Mouse (Mus musculus) megakaryocyte, embryonic 14.5 days (primary cell): ENCODE data around the gene Zfp628. TPM values are rescaled to one million over a fixed set of nuclear protein-coding genes. Genes with fewer than 3 reads are reported as not detected.

Source experiments
- H3K27me3 ChIP-seq: replicated peaks from 2 replicates; pipeline ENCODE3; 2012; ENCODE audit warnings: inconsistent platforms
- H3K36me3 ChIP-seq: replicated peaks from 2 replicates; pipeline ENCODE3; 2012; ENCODE audit warnings: low read length, inconsistent platforms, mixed read lengths
- H3K4me1 ChIP-seq: 2 replicates; pipeline ENCODE4 v1.6.1; 2012; ENCODE audit warnings: inconsistent platforms
- H3K4me3 ChIP-seq: replicated peaks from 2 replicates; pipeline ENCODE3; 2012; ENCODE audit warnings: moderate library complexity, mild to moderate bottlenecking, inconsistent platforms
- H3K9me3 ChIP-seq: 2 replicates; pipeline ENCODE4 v1.6.1; 2012; ENCODE audit warnings: inconsistent platforms
- FLI1 ChIP-seq: IDR thresholded peaks from 2 replicates; pipeline ENCODE4 v1.6.1; 2012; ENCODE audit warnings: low read length, inconsistent platforms, mixed read lengths
- GATA1 ChIP-seq: IDR thresholded peaks from 3 replicates; pipeline ENCODE4 v1.6.1; 2012; ENCODE audit warnings: mixed read lengths, low read length, inconsistent platforms, borderline replicate concordance
- polyA plus RNA-seq: library from polyadenylated mRNA; stranded (reverse); fragments of >175 nt; gene quantifications from 2 replicates; pipeline ENCODE4 v1.2.3, GENCODE M21; 2012; ENCODE audit warnings: low replicate concordance; ENCODE audit not compliant: insufficient read depth

The Zfp628 gene
- polyA plus RNA-seq, 1 experiment = 33.6 TPM

DNA sequence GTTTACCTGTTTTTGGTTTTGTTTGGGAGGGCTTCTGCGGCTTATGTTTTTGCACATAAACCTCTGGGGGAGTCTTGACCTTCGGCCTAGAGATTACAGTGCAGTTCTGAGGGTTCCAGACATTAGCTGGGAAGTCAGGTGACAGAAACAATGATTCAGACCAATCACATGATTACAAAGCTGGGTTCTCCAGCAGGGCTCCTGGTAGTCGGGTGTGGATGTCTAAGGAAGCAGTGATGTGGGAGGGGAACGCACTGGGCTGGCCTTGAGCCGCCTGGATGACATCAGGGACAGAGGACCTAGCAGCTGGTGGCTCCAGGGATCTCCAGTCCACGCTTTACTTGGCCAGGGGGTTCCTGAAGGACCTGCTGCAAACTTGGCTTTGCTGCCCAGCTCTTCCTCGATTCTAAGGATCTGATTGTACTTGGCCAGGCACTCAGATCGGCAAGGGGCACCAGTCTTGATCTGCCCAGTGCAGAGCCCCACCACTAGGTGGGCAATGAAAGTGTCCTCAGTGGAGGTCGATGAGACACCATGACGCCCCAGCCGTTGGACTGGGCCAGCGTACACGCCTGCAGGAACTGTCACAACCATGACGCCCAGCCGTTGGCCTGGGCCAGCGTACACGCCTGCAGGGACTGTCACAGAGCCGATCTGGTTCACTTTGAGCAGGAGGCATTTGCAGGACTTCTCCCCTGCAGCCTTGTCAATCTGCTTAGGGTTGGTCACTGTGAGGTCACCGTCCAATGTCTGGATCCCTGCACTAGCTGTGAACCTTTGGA, 35.7 kb downstream of the Zfp628 start:
- no peak overlapping the region for H3K4me3 ChIP-seq
- H3K27me3 ChIP-seq = peaks cover 56% of the 10 kb centered on the region
- H3K9me3 ChIP-seq = peaks cover 9% of the 10 kb centered on the region; the same call in 1 of the 2 replicates
- H3K36me3 ChIP-seq = no peaks in the 10 kb centered on the region
- H3K4me1 ChIP-seq = peaks cover 20% of the 10 kb centered on the region
- TF ChIP-seq FLI1 (no peak), GATA1 (no peak)

DNA sequence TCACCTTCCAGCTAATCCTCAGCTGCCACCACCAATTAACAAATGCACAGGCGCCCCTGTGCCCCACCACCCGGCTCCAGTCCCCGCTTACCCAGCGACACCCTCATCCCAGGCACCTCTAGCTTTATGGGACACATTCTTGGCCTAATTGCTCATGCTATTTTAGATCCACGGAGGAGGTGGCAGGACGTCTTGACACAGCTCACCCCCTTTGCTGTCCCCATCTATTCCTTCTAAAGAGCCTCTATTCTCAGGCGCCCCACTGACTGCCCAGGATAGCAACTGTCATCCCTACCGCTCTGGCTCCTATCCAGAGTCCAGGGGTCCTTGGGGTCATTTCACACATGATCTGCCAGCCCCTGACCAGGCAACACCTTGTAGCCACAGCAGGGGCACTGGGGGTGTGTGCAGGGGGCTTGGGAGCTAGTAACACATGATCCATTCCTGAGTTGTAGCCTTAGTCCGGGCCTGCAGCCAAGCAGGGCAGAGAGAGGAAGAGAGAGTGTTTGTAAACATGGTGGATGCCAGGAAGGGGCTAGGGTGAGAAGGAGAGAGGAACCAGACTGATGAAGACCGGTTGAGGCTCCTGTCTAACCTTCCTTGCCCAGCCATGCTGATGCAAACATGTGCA, 38.9 kb downstream of the Zfp628 start:
- Histone ChIP-seq H3K9me3 (peaks cover 9% of the 10 kb centered on the region; the same call in 1 of the 2 replicates), H3K4me3 (no peak overlapping the region), H3K36me3 (no peaks in the 10 kb centered on the region), H3K4me1 (peaks cover 26% of the 10 kb centered on the region), H3K27me3 (peaks cover 39% of the 10 kb centered on the region)
- TF ChIP-seq GATA1 (no peak), FLI1 (no peak)

DNA sequence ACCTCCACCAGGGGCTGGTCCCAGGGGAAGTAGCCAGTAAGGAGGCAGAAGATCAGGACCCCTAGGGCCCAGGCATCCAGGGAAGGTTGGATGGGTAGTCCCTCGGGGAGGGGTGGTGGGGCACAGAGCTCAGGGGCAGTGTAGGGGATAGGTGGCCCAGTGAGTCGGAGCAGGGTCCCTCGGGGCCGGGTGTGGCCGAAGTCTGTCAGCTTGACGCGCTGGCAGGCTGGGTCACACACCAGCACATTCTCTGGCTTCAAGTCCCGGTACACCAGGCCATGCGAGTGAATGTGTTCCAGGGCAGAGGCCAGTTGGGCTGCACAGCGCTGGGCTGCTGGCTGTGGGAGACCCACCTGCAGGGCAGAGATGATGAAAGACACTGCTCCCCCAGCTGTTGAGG, 42.3 kb downstream of the Zfp628 start:
- peaks cover 9% of the 10 kb centered on the region; the same call in 1 of the 2 replicates for H3K9me3 ChIP-seq
- peaks cover 21% of the 10 kb centered on the region for H3K27me3 ChIP-seq
- TF ChIP-seq FLI1 (no peak), GATA1 (no peak)
- peaks cover 18% of the 10 kb centered on the region for H3K4me1 ChIP-seq
- no peaks in the 10 kb centered on the region for H3K36me3 ChIP-seq
- H3K4me3 ChIP-seq = no peak overlapping the region

DNA sequence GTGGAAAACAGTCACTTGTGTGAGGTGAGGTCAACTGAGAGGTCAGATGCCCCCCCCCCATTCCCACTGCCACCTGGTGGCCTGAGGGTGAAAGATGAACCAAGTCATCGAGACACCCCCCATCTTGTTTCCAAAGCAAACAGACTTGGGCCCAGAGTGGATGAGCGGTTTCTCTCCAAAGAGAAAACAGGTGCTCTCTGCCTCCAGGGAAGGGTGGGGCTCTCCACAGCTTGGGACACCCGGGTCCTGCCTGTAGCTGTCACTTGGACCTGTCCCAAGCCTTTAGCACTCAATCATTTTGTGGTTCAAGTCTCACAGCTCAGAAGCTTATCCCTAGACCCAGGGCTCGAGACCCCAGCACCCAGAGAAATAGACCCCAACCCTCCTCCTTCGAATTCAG, 48.5 kb downstream of the Zfp628 start:
- no peak for TF ChIP-seq FLI1
- TF ChIP-seq GATA1 = no peak
- peaks cover 23% of the 10 kb centered on the region for H3K4me1 ChIP-seq
- H3K9me3 ChIP-seq = no peaks in the 10 kb centered on the region
- peak overlapping the region; percentile 89 for H3K4me3 ChIP-seq
- H3K36me3 ChIP-seq = no peaks in the 10 kb centered on the region
- peaks cover 23% of the 10 kb centered on the region for H3K27me3 ChIP-seq

DNA sequence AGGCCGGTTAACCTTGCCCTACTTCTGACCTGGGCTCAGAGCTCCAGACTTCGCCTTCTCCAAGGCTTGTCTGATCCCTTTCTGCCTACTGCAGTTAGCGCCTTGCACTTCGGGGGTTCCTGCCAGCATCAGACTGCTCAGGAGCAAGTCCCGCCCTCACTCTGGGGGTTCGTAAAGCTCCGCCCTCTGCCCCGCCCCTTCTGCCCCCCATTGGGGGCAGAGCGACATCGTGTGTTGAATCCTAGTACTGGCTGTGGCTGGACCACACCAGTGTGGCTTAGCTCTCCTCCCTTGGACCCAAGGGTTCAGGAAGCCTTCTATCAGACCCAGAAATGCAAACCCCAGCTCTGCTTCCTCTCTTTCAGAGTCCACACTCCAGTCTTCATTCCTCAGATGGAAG, 49.3 kb downstream of the Zfp628 start, which contains the start of gene Sbk2:
Gene Sbk2 (minus strand): TSS at position 135 of the 400 bp plus-strand sequence.
- Histone ChIP-seq H3K4me1 (peaks cover 16% of the 10 kb centered on the region), H3K9me3 (no peaks in the 10 kb centered on the region), H3K27me3 (peaks cover 27% of the 10 kb centered on the region), H3K4me3 (peak within 1 kb of the TSS; percentile 89), H3K36me3 (no peaks in the 10 kb centered on the region)
- TF ChIP-seq FLI1 = no peak
- no peak for TF ChIP-seq GATA1

DNA sequence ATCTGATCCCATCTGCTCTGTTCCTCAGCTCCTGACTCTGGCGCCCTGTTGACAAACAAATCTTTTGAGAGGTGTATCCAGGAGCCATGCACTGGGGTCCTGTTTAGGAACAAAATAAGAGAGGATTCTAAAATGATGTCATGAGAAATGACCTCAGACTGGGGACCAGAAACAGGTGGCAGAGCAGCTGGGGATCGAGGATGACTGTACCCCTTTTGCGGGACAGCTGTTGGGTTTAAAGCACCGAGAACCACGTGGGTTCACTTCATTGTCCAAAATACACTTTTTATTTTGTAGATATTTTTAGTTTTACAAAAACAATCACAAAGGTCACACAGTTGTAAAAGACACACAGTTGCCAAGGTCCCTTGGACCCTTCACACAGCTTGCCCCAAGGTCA, 50.0 kb downstream of the Zfp628 start:
- peaks cover 34% of the 10 kb centered on the region for H3K27me3 ChIP-seq
- no peaks in the 10 kb centered on the region for H3K9me3 ChIP-seq

DNA sequence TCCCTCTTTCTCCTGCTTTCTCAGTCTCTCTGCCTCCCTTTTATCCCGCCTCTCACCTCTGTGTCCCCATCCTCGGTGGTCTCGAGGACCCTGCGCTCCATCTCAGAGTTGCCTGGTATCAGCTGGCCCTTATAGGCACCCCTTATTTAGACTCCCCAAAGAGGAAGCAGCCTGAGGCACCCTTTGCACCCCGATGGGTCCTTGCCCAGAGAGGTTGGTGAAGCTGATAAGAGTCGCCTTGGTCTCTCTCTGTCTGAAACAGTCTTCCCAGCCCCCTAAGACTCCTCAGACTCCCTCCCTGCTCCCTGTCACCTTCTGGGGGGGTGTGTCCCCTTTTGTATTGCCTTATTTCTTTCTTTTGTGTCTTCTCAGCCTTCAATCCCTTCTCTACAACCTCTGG, 56.1 kb downstream of the Zfp628 start, which contains the start of gene Sbk3:
Gene Sbk3 (minus strand): TSS at position 101 of the 400 bp plus-strand sequence.
- Histone ChIP-seq H3K4me1 (peaks cover 24% of the 10 kb centered on the region), H3K9me3 (no peaks in the 10 kb centered on the region), H3K27me3 (peaks cover 50% of the 10 kb centered on the region), H3K4me3 (no peak within 1 kb of the TSS), H3K36me3 (no peaks in the 10 kb centered on the region)
- TF ChIP-seq FLI1 (no peak), GATA1 (no peak)

More for the DNA sequence above, 50.0 kb downstream of the Zfp628 start:
- H3K4me1 ChIP-seq = peaks cover 12% of the 10 kb centered on the region
- no peak for TF ChIP-seq GATA1
- TF ChIP-seq FLI1 = no peak
- no peaks in the 10 kb centered on the region for H3K36me3 ChIP-seq
- no peak overlapping the region for H3K4me3 ChIP-seq

Other genes starting within 250 kb of the Zfp628 start
- 71.8 and 116 TPM in 2 replicates for gene Hspbp1, start 230.1 kb upstream of the Zfp628 start, polyA plus RNA-seq
- gene Brsk1, start 224.6 kb upstream of the Zfp628 start, polyA plus RNA-seq = 0.08 TPM in 1 of 2 replicates, not detected in the other
- gene Tmem150b, start 190.0 kb upstream of the Zfp628 start, polyA plus RNA-seq = 0.43 TPM in 1 of 2 replicates, not detected in the other
- gene Kmt5c, start 175.1 kb upstream of the Zfp628 start, polyA plus RNA-seq = 241 and 733 TPM in 2 replicates
- gene Cox6b2, start 162.1 kb upstream of the Zfp628 start, polyA plus RNA-seq = 47.7 and 94.6 TPM in 2 replicates
- gene Fam71e2, start 143.9 kb upstream of the Zfp628 start, polyA plus RNA-seq = not detected in 2 replicates
- 0.26 and 1.9 TPM in 2 replicates for gene Il11, start 132.4 kb upstream of the Zfp628 start, polyA plus RNA-seq
- not detected in 2 replicates for gene Tmem190, start 132.3 kb upstream of the Zfp628 start, polyA plus RNA-seq
- 29.3 and 145 TPM in 2 replicates for gene Tmem238, start 125.6 kb upstream of the Zfp628 start, polyA plus RNA-seq
- 3,598 and 12,997 TPM in 2 replicates for gene Rpl28, start 122.3 kb upstream of the Zfp628 start, polyA plus RNA-seq
- gene Ube2s, start 102.6 kb upstream of the Zfp628 start, polyA plus RNA-seq = 217 and 258 TPM in 2 replicates
- 0.07 TPM in 1 of 2 replicates, not detected in the other for gene Shisa7, start 70.5 kb upstream of the Zfp628 start, polyA plus RNA-seq
- gene Isoc2b, start 45.0 kb upstream of the Zfp628 start, polyA plus RNA-seq = 4.3 and 6.1 TPM in 2 replicates
- gene Isoc2a, start 38.1 kb upstream of the Zfp628 start, polyA plus RNA-seq = 7.2 and 17.1 TPM in 2 replicates
- not detected in 2 replicates for gene Gm36210, start 8.7 kb upstream of the Zfp628 start, polyA plus RNA-seq
- 0.51 TPM in 1 of 2 replicates, not detected in the other for gene Nat14, start 6.8 kb downstream of the Zfp628 start, polyA plus RNA-seq
- 0.09 and 1.5 TPM in 2 replicates for gene Ssc5d, start 10.6 kb downstream of the Zfp628 start, polyA plus RNA-seq
- gene Sbk2, start 49.2 kb downstream of the Zfp628 start, polyA plus RNA-seq = 1.3 TPM in 1 of 2 replicates, not detected in the other
- gene Sbk3, start 56.0 kb downstream of the Zfp628 start, polyA plus RNA-seq = 0.06 TPM in 1 of 2 replicates, not detected in the other
- 48.1 and 103 TPM in 2 replicates for gene Zfp579, start 80.9 kb downstream of the Zfp628 start, polyA plus RNA-seq
- 68.6 and 88.3 TPM in 2 replicates for gene Zfp524, start 99.2 kb downstream of the Zfp628 start, polyA plus RNA-seq
- 17.2 and 28.0 TPM in 2 replicates for gene Fiz1, start 99.5 kb downstream of the Zfp628 start, polyA plus RNA-seq
- not detected in 2 replicates for gene Gm44973, start 100.3 kb downstream of the Zfp628 start, polyA plus RNA-seq
- gene Zfp865, start 105.2 kb downstream of the Zfp628 start, polyA plus RNA-seq = 30.6 and 81.9 TPM in 2 replicates
- 7.3 and 34.4 TPM in 2 replicates for gene Ccdc106, start 105.3 kb downstream of the Zfp628 start, polyA plus RNA-seq
- not detected in 2 replicates for gene 4632433K11Rik, start 118.9 kb downstream of the Zfp628 start, polyA plus RNA-seq
- 0.96 and 6.5 TPM in 2 replicates for gene Zfp784, start 123.2 kb downstream of the Zfp628 start, polyA plus RNA-seq
- 58.5 and 224 TPM in 2 replicates for gene Zfp580, start 136.3 kb downstream of the Zfp628 start, polyA plus RNA-seq
- 251 and 262 TPM in 2 replicates for gene U2af2, start 146.9 kb downstream of the Zfp628 start, polyA plus RNA-seq
- 687 and 1,038 TPM in 2 replicates for gene Epn1, start 165.0 kb downstream of the Zfp628 start, polyA plus RNA-seq
- not detected in 2 replicates for gene Rfpl4, start 201.7 kb downstream of the Zfp628 start, polyA plus RNA-seq
- gene Rasl2-9, start 210.7 kb downstream of the Zfp628 start, polyA plus RNA-seq = not detected in 2 replicates
- not detected in 2 replicates for gene Vmn1r55, start 234.5 kb downstream of the Zfp628 start, polyA plus RNA-seq